Mouse (Mus musculus) lung, postnatal 0 days (tissue): ENCODE measurements around the gene Slc2a4.

Experiments used
- CTCF ChIP-seq: IDR thresholded peaks from 2 replicates; pipeline ENCODE4 v1.5.1; 2016; ENCODE audit warnings: antibody characterized with exemption, mild to moderate bottlenecking
- EP300 ChIP-seq: IDR thresholded peaks from 2 replicates; pipeline ENCODE4 v1.6.1; 2016; ENCODE audit warnings: antibody characterized with exemption, mild to moderate bottlenecking, control low read depth

DNA sequence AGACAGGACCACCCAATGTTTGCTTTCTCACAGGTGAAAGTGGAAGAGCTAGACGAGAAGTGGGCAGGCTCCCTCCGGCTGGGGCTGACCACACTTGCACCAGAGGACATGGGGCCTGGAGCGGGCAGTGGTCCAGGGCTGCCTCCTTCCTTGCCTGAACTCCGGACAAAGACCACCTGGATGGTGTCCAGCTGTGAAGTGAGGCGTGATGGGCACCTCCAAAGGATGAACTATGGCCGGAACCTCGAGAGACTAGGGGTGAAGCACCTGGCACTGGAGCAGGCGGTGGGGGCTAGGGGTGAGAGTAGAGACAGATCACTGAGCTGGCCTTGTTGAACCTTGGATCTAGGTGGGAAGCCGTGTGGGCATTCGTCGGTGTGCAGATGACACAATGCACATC is 39.3 kb downstream of the Slc2a4 start:
- TF ChIP-seq EP300 (no peak), CTCF (no peak)
